9 mouse cellular contexts compared by ENCODE assay signal in genomic region chr11:96776068-96776467, GRCm38 (mm10). TPM values are rescaled to one million over a fixed set of nuclear protein-coding genes. Genes with fewer than 3 reads are reported as not detected.
DNase-seq lines count a peak whose midpoint lies in the region; ATAC-seq and TF ChIP-seq lines count a peak whose summit lies in the region.
"Had no signal": no experiment of that assay in that cellular context is flagged by ENCODE, and none has a peak within 500 bp of the region (broad histone marks: within the 10 kb centered on the region; RNA-seq: fewer than 3 reads in every experiment).

No protein-coding gene starts in this region.

- H3K36me3 ChIP-seq in hindbrain, postnatal 0 days (ENCODE audit: insufficient read depth, low read length): peaks cover 21% of the 10 kb centered on the region
- H3K36me3 ChIP-seq in myocyte (ENCODE audit: control insufficient read depth, insufficient read depth): peaks cover 25% of the 10 kb centered on the region

- DNase-seq in left cerebral cortex, adult 2 months (ENCODE audit: extremely low spot score in 1 of 2, low spot score in 2 of 2): no peak
- no peak for DNase-seq in left cerebral cortex, postnatal 36 days (ENCODE audit: low spot score in 2 of 2)
- peak; percentile 34 for DNase-seq in hindbrain, postnatal 0 days (ENCODE audit: low spot score)
- no peak for DNase-seq in left cerebral cortex, postnatal 4 days
- no peak for DNase-seq in thymus, adult 18-20 months
- DNase-seq: adrenal gland, postnatal 14 days had no signal

- WGBS in hindbrain, postnatal 0 days: 37% methylated on average over 3 of the region's 3 CpGs

- TF ChIP-seq CTCF in left cerebral cortex, adult 2 months (IDR thresholded peaks at IDR 0.05): peak; percentile 40
- TF ChIP-seq CTCF in cortical plate, adult 2 months (IDR thresholded peaks at IDR 0.05; ENCODE audit: extremely low read depth, insufficient read depth, low read length): no peak
- TF ChIP-seq CTCF in hindbrain, postnatal 0 days (IDR thresholded peaks at IDR 0.05; ENCODE audit: low read depth): peak; percentile 48

- intact Hi-C loops in left cerebral cortex, adult 2 months (cut with DNase I): loop anchor here (2.0 to 5.0 kb wide), 3 partner anchors 15 to 499 kb away; no protein-coding TSS in a partner anchor
- intact Hi-C loops in left cerebral cortex, postnatal 36 days (cut with DNase I): loop anchor here (2.0 to 5.0 kb wide), 3 partner anchors 46 to 497 kb away; no protein-coding TSS in a partner anchor
- intact Hi-C loops in left cerebral cortex, postnatal 4 days (cut with DNase I): loop anchor here (5.0 kb wide), 1 partner anchor 494 kb away; the partner anchor contains the start of gene Hoxb8

- ATAC-seq in hindbrain, postnatal 0 days: no peak
- no peak for ATAC-seq in activated CD4-positive, CD25-positive, alpha-beta regulatory T cell, adult 4 months

- H3K4me1 ChIP-seq in cortical plate, adult 2 months (ENCODE audit: control insufficient read depth, insufficient read depth, low read length): no peaks in the 10 kb centered on the region
- peaks cover 5% of the 10 kb centered on the region; the same call in 1 of the 2 replicates for H3K4me1 ChIP-seq in hindbrain, postnatal 0 days (ENCODE audit: insufficient read depth, low read length)

- no peak for TF ChIP-seq POLR2A in cortical plate, adult 2 months (IDR thresholded peaks at IDR 0.05; ENCODE audit: extremely low read depth, insufficient read depth, low read length)
- TF ChIP-seq POLR2A in myocyte (IDR thresholded peaks at IDR 0.05; ENCODE audit: insufficient read length, low read depth): no peak

- no peaks in the 10 kb centered on the region for H3K27me3 ChIP-seq in hindbrain, postnatal 0 days (ENCODE audit: insufficient read depth, low read length)
- H3K27me3 ChIP-seq in myocyte (ENCODE audit: control insufficient read depth, insufficient read depth, insufficient read length): no peaks in the 10 kb centered on the region

- H3K9ac ChIP-seq in hindbrain, postnatal 0 days (replicated peaks; ENCODE audit: low read length): peak overlapping the region; percentile 67; the same call in 1 of the 2 replicates

- H3K4me3 ChIP-seq in left cerebral cortex, adult 2 months: peak overlapping the region; percentile 75
- H3K4me3 ChIP-seq in cortical plate, adult 2 months (ENCODE audit: insufficient read depth, low read length): peak overlapping the region; percentile 68; the same call in 1 of the 2 replicates
- H3K4me3 ChIP-seq in hindbrain, postnatal 0 days (ENCODE audit: low read length): peak overlapping the region; percentile 61
- H3K4me3 ChIP-seq in myocyte: peak overlapping the region; percentile 77

- no peaks in the 10 kb centered on the region for H3K9me3 ChIP-seq in hindbrain, postnatal 0 days (ENCODE audit: low read length)

- H3ac ChIP-seq in myocyte (ENCODE audit: control insufficient read depth, insufficient read length): peak overlapping the region; percentile 26

- H3K27ac ChIP-seq in left cerebral cortex, adult 2 months: no peak overlapping the region
- H3K27ac ChIP-seq in cortical plate, adult 2 months (ENCODE audit: insufficient read depth, low read length): no peak overlapping the region
- H3K27ac ChIP-seq in hindbrain, postnatal 0 days: 0 out of 2 replicates have a peak overlapping the region, but pooled peaks have one; percentile 72

- peaks cover 28% of the 10 kb centered on the region for H3K79me2 ChIP-seq in myocyte (ENCODE audit: control insufficient read depth, insufficient read depth)

- peak overlapping the region; percentile 79 for H3K4me2 ChIP-seq in hindbrain, postnatal 0 days (ENCODE audit: low read depth, low read length)
- peak overlapping the region; percentile 99 for H3K4me2 ChIP-seq in myocyte (ENCODE audit: low read depth)

TF ChIP-seq in myocyte, 11 proteins besides CTCF, POLR2A, EP300 and RAD21:
- TF ChIP-seq E2F4 (IDR thresholded peaks at IDR 0.05; ENCODE audit: insufficient read depth) (no peak), TCF3 (IDR thresholded peaks at IDR 0.05; ENCODE audit: insufficient read length, low read depth) (no peak), USF1 (IDR thresholded peaks at IDR 0.05; ENCODE audit: low read depth) (no peak), REST (IDR thresholded peaks at IDR 0.05; ENCODE audit: insufficient read depth, insufficient read length) (no peak), CEBPB (IDR thresholded peaks at IDR 0.05; ENCODE audit: insufficient read depth, poor library complexity, severe bottlenecking) (no peak), POLR2AphosphoS2 (IDR thresholded peaks at IDR 0.05; ENCODE audit: insufficient read length, low read depth) (no peak), SRF (IDR thresholded peaks at IDR 0.05; ENCODE audit: control insufficient read depth, insufficient read length, low read depth) (no peak), MAX (IDR thresholded peaks at IDR 0.05; ENCODE audit: low read depth) (no peak), TCF12 (IDR thresholded peaks at IDR 0.05; ENCODE audit: insufficient read depth, poor library complexity, severe bottlenecking) (no peak), MYOD1 (IDR thresholded peaks at IDR 0.05; ENCODE audit: control insufficient read depth in 1 of 3, insufficient read length in 2 of 3, low read depth in 2 of 3) (no peak)

RNA-seq across cellular contexts. Expression of gene Snx11, which starts 1.3 kb away (rescaled TPM):
- 10 to 100 TPM; 49.7 to 52.2 TPM for total RNA-seq in left cerebral cortex, adult 2 months (2021)
- total RNA-seq in left cerebral cortex, postnatal 36 days (2021): 10 to 100 TPM; 40.4 to 49.0 TPM
- 42.9 and 46.0 TPM in 2 replicates for polyA plus RNA-seq in cortical plate, adult 2 months (2012; rRNA removed)
- total RNA-seq in hindbrain, postnatal 0 days (2014; rRNA removed): 66.0 and 71.4 TPM in 2 replicates
- polyA plus RNA-seq in hindbrain, postnatal 0 days (2015; fragmentation: Nextera tagmentation; extraction: Ambion mirVana): 36.5 and 40.9 TPM in 2 replicates
- 18.4 TPM for polyA plus RNA-seq in myocyte (2012; fragmentation: generic; extraction: Trizol)
- total RNA-seq in left cerebral cortex, postnatal 4 days (2021): 10 to 100 TPM; 46.3 to 50.4 TPM
- 10 to 100 TPM; 15.4 to 21.8 TPM for polyA plus RNA-seq in activated CD4-positive, CD25-positive, alpha-beta regulatory T cell, adult 4 months (2017; shearing (Covaris generic))

RNA-seq across cellular contexts. Expression of gene Cbx1, which starts 12.9 kb away (rescaled TPM):
- 10 to 100 TPM; 45.5 to 46.5 TPM for total RNA-seq in left cerebral cortex, adult 2 months (2021)
- total RNA-seq in left cerebral cortex, postnatal 36 days (2021): 10 to 100 TPM; 40.8 to 46.9 TPM
- polyA plus RNA-seq in cortical plate, adult 2 months (2012; rRNA removed): 27.1 and 30.1 TPM in 2 replicates
- 23.1 and 27.9 TPM in 2 replicates for total RNA-seq in hindbrain, postnatal 0 days (2014; rRNA removed)
- 57.2 and 63.0 TPM in 2 replicates for polyA plus RNA-seq in hindbrain, postnatal 0 days (2015; fragmentation: Nextera tagmentation; extraction: Ambion mirVana)
- polyA plus RNA-seq in myocyte (2012; fragmentation: generic; extraction: Trizol): 34.6 TPM
- total RNA-seq in left cerebral cortex, postnatal 4 days (2021): 10 to 100 TPM; 79.3 to 79.5 TPM
- 10 to 100 TPM; 56.8 to 60.2 TPM for polyA plus RNA-seq in activated CD4-positive, CD25-positive, alpha-beta regulatory T cell, adult 4 months (2017; shearing (Covaris generic))

RNA-seq across cellular contexts. Expression of gene Nfe2l1, which starts 53.7 kb away (rescaled TPM):
- total RNA-seq in left cerebral cortex, adult 2 months (2021): 100 to 1,000 TPM; 281 to 290 TPM
- total RNA-seq in left cerebral cortex, postnatal 36 days (2021): 100 to 1,000 TPM; 262 to 282 TPM
- polyA plus RNA-seq in cortical plate, adult 2 months (2012; rRNA removed): 202 and 207 TPM in 2 replicates
- total RNA-seq in hindbrain, postnatal 0 days (2014; rRNA removed): 91.4 and 92.8 TPM in 2 replicates
- polyA plus RNA-seq in hindbrain, postnatal 0 days (2015; fragmentation: Nextera tagmentation; extraction: Ambion mirVana): 67.2 and 69.0 TPM in 2 replicates
- 518 TPM for polyA plus RNA-seq in myocyte (2012; fragmentation: generic; extraction: Trizol)
- 100 to 1,000 TPM; 108 to 115 TPM for total RNA-seq in left cerebral cortex, postnatal 4 days (2021)
- polyA plus RNA-seq in activated CD4-positive, CD25-positive, alpha-beta regulatory T cell, adult 4 months (2017; shearing (Covaris generic)): 10 to 100 TPM; 19.7 to 22.1 TPM
